Mouse (Mus musculus): ENCODE data around the gene Prkar2b. TPM values are rescaled to one million over a fixed set of nuclear protein-coding genes. Genes with fewer than 3 reads are reported as not detected.

The Prkar2b gene
- 123 and 126 TPM in 2 replicates for polyA plus RNA-seq (2015; fragmentation: Nextera tagmentation; extraction: Ambion mirVana)

DNA sequence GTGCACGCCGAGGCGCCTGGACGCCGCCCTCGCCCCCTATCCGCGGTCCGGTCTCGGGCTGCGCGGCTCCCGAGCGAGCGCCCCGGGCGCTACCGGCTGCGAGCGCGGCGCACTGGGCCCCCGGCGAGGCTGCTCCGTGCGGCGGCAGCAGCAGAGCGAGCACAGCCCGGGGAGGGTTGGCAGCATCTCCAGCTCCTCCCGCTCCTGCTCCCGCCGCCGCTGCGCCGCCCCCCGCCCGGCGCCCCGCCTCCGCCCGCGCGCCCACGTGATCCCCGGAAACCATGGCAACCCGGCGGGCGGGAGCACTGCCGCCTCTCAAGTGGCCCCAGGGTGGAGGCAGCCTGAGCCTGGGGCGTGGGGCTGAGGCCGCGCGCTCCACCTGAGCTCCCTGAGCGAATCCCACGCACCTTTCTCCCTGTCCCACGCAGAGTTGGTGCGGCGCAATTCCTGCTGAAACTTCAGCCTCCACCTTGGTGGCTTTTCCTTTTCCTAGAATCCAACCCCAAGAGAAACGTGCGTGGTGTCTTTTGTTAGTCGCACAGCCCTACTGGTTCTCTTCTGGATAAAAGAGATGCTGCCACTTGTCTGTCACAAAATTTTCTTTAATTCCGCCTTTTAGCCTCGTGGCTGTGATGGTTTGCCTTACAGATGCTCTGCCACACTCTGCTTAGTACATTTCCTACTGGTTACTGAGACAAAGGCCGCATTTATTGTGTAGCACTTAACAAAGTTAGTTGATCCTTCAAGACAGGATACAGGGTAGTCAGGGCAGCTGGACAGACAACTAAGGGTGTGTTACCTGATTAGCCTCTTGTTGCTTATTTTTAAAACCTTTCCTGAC is at the start of gene Prkar2b:
Prkar2b (minus strand) TSS at position 207 of the 841 bp plus-strand sequence.
- H3K36me3 ChIP-seq (ENCODE audit: control insufficient read depth, insufficient read depth, low read length) = no peaks in the 10 kb centered on the region
- peak within 1 kb of the TSS; percentile 97 for H3K9ac ChIP-seq (ENCODE audit: low read depth, low read length)
- peak within 1 kb of the TSS; percentile 93 for H3K4me3 ChIP-seq (ENCODE audit: low read length)
- H3K27me3 ChIP-seq (replicated peaks; ENCODE audit: control insufficient read depth, insufficient read depth, low read length) = no peaks in the 10 kb centered on the region
- peak; percentile 95 for ATAC-seq
- H3K9me3 ChIP-seq (ENCODE audit: control insufficient read depth, low read length) = no peaks in the 10 kb centered on the region
- WGBS = under 1% methylated on average over 50 of the region's 64 CpGs
- peak within 1 kb of the TSS; percentile 99 for H3K27ac ChIP-seq (ENCODE audit: low read depth, low read length)
- H3K4me2 ChIP-seq (ENCODE audit: low read length) = peak within 1 kb of the TSS; percentile 74
- H3K4me1 ChIP-seq (ENCODE audit: control insufficient read depth, insufficient read depth, low read depth, low read length) = peaks cover 15% of the 10 kb centered on the region

- 80% methylated on average over 8 of the region's 8 CpGs for WGBS
- no peak overlapping the region for H3K9ac ChIP-seq (ENCODE audit: low read depth, low read length)
- H3K4me1 ChIP-seq (ENCODE audit: control insufficient read depth, insufficient read depth, low read depth, low read length) = no peaks in the 10 kb centered on the region
- no peaks in the 10 kb centered on the region for H3K27me3 ChIP-seq (replicated peaks; ENCODE audit: control insufficient read depth, insufficient read depth, low read length)
- H3K9me3 ChIP-seq (ENCODE audit: control insufficient read depth, low read length) = no peaks in the 10 kb centered on the region
- H3K36me3 ChIP-seq (ENCODE audit: control insufficient read depth, insufficient read depth, low read length) = no peaks in the 10 kb centered on the region
- no peak overlapping the region for H3K4me2 ChIP-seq (ENCODE audit: low read length)
- ATAC-seq = no peak
- H3K4me3 ChIP-seq (ENCODE audit: low read length) = no peak overlapping the region
- H3K27ac ChIP-seq (ENCODE audit: low read depth, low read length) = no peak overlapping the region
Observed at GRCm38 (mm10) chr12:32109201-32109600, 48.1 kb upstream of the Prkar2b start.

DNA sequence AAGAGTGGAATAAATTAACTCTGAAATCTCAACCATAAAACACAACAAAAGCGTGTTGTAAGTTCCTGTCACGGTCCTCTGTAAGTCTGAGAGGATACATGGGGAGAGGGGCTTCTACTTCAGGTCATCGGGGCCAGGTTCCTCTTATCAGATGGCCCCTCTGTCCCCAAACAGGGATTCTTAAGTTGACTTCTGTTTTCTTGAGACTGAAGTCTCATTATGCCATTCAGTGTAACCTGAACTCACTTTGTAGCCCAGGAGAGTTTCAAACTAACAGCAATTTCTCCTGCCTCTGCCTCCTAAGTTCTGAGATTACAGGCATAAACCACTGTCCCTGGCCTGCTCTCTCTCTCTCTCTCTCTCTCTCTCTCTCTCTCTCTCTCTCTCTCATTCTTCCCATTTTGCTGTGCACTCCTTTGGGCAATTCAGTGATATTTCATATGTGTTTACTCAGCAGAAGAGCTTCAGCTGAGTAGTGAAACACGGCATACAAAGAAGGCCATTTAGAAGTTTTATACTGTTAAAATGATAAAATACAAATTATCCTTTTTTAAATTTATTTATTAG is 43.9 kb upstream of the Prkar2b start:
- H3K9ac ChIP-seq (ENCODE audit: low read depth, low read length) = no peak overlapping the region
- H3K27me3 ChIP-seq (replicated peaks; ENCODE audit: control insufficient read depth, insufficient read depth, low read length) = no peaks in the 10 kb centered on the region
- H3K4me3 ChIP-seq (ENCODE audit: low read length) = no peak overlapping the region
- H3K9me3 ChIP-seq (ENCODE audit: control insufficient read depth, low read length) = no peaks in the 10 kb centered on the region
- no peak overlapping the region for H3K4me2 ChIP-seq (ENCODE audit: low read length)
- ATAC-seq = no peak
- 82% methylated on average over 4 of the region's 4 CpGs for WGBS
- no peaks in the 10 kb centered on the region for H3K36me3 ChIP-seq (ENCODE audit: control insufficient read depth, insufficient read depth, low read length)
- no peak overlapping the region for H3K27ac ChIP-seq (ENCODE audit: low read depth, low read length)
- H3K4me1 ChIP-seq (ENCODE audit: control insufficient read depth, insufficient read depth, low read depth, low read length) = no peaks in the 10 kb centered on the region

DNA sequence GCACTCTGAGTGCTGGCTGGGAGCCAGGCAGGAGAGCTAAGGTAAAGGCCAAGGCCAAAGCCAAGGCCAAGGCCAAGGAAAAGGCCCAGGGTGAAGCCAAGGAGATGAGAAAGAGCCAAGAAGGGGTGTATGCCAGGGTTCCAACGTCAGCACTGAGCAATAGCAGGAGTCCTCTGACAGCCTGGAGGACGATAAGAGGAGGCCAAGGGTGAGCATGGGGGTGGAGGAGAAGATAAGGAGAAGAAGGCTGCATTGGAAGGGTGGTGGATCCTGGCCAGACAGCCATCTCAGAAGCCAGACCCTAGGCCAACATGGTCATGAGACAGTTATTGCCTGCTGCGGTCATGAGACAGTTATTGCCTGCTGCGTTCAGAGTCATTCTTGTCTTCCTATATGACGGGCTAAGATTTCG is 43.4 kb upstream of the Prkar2b start:
- no peaks in the 10 kb centered on the region for H3K36me3 ChIP-seq (ENCODE audit: control insufficient read depth, insufficient read depth, low read length)
- no peak overlapping the region for H3K27ac ChIP-seq (ENCODE audit: low read depth, low read length)
- H3K4me3 ChIP-seq (ENCODE audit: low read length) = no peak overlapping the region
- no peaks in the 10 kb centered on the region for H3K27me3 ChIP-seq (replicated peaks; ENCODE audit: control insufficient read depth, insufficient read depth, low read length)
- H3K4me2 ChIP-seq (ENCODE audit: low read length) = no peak overlapping the region
- no peak overlapping the region for H3K9ac ChIP-seq (ENCODE audit: low read depth, low read length)
- no peaks in the 10 kb centered on the region for H3K4me1 ChIP-seq (ENCODE audit: control insufficient read depth, insufficient read depth, low read depth, low read length)
- ATAC-seq = no peak
- WGBS = 94% methylated on average over 6 of the region's 6 CpGs
- no peaks in the 10 kb centered on the region for H3K9me3 ChIP-seq (ENCODE audit: control insufficient read depth, low read length)

- 89% methylated on average over 4 of the region's 4 CpGs for WGBS
- Histone ChIP-seq H3K9me3 (ENCODE audit: control insufficient read depth, low read length) (no peaks in the 10 kb centered on the region), H3K27ac (ENCODE audit: low read depth, low read length) (no peak overlapping the region), H3K4me1 (ENCODE audit: control insufficient read depth, insufficient read depth, low read depth, low read length) (no peaks in the 10 kb centered on the region), H3K4me2 (ENCODE audit: low read length) (no peak overlapping the region), H3K36me3 (ENCODE audit: control insufficient read depth, insufficient read depth, low read length) (no peaks in the 10 kb centered on the region), H3K9ac (ENCODE audit: low read depth, low read length) (no peak overlapping the region), H3K4me3 (ENCODE audit: low read length) (no peak overlapping the region), H3K27me3 (replicated peaks; ENCODE audit: control insufficient read depth, insufficient read depth, low read length) (no peaks in the 10 kb centered on the region)
- ATAC-seq = no peak
Observed at GRCm38 (mm10) chr12:32101306-32101705, 40.2 kb upstream of the Prkar2b start.

DNA sequence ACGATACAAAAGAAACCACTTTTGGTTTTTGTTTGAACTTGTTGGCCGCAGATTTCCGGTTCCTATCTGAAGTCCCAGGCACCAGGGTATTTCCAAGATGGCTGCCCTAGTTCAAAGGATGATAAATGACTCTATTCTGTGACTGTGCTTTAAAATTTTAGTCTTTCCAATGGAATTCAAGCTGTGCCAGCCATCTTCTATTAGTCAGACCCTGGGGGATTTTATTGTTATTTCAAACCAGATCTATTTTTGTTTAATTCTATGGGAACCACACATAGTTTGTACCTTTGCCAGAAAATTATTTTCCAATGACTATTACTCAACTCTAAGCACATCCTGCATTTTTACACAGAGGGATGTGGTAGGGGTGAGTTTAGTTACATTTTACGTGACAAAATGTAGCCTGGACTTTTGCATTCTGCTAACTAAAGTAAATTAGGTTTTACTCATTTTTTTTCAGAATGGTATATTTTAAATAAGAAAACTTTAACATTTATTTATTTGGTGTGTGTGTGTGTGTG is 38.6 kb upstream of the Prkar2b start:
- ATAC-seq = no peak
- Histone ChIP-seq H3K4me3 (ENCODE audit: low read length) (no peak overlapping the region), H3K27me3 (replicated peaks; ENCODE audit: control insufficient read depth, insufficient read depth, low read length) (no peaks in the 10 kb centered on the region), H3K36me3 (ENCODE audit: control insufficient read depth, insufficient read depth, low read length) (no peaks in the 10 kb centered on the region), H3K4me2 (ENCODE audit: low read length) (no peak overlapping the region), H3K27ac (ENCODE audit: low read depth, low read length) (no peak overlapping the region), H3K4me1 (ENCODE audit: control insufficient read depth, insufficient read depth, low read depth, low read length) (no peaks in the 10 kb centered on the region), H3K9me3 (ENCODE audit: control insufficient read depth, low read length) (no peaks in the 10 kb centered on the region), H3K9ac (ENCODE audit: low read depth, low read length) (no peak overlapping the region)
- 77% methylated on average over 4 of the region's 4 CpGs for WGBS

- 72% methylated on average over 4 of the region's 4 CpGs for WGBS
- no peaks in the 10 kb centered on the region for H3K4me1 ChIP-seq (ENCODE audit: control insufficient read depth, insufficient read depth, low read depth, low read length)
- ATAC-seq = no peak
- H3K4me3 ChIP-seq (ENCODE audit: low read length) = no peak overlapping the region
- H3K4me2 ChIP-seq (ENCODE audit: low read length) = no peak overlapping the region
- no peak overlapping the region for H3K27ac ChIP-seq (ENCODE audit: low read depth, low read length)
- H3K9ac ChIP-seq (ENCODE audit: low read depth, low read length) = no peak overlapping the region
- no peaks in the 10 kb centered on the region for H3K9me3 ChIP-seq (ENCODE audit: control insufficient read depth, low read length)
- no peaks in the 10 kb centered on the region for H3K36me3 ChIP-seq (ENCODE audit: control insufficient read depth, insufficient read depth, low read length)
- no peaks in the 10 kb centered on the region for H3K27me3 ChIP-seq (replicated peaks; ENCODE audit: control insufficient read depth, insufficient read depth, low read length)
Observed at GRCm38 (mm10) chr12:32098596-32098995, 37.5 kb upstream of the Prkar2b start.

GRCm38 (mm10) chr12:32097107-32097506 is 36.0 kb upstream of the Prkar2b start:
- Histone ChIP-seq H3K4me3 (ENCODE audit: low read length) (no peak overlapping the region), H3K4me2 (ENCODE audit: low read length) (no peak overlapping the region), H3K9ac (ENCODE audit: low read depth, low read length) (no peak overlapping the region), H3K4me1 (ENCODE audit: control insufficient read depth, insufficient read depth, low read depth, low read length) (no peaks in the 10 kb centered on the region), H3K36me3 (ENCODE audit: control insufficient read depth, insufficient read depth, low read length) (no peaks in the 10 kb centered on the region), H3K27ac (ENCODE audit: low read depth, low read length) (no peak overlapping the region), H3K27me3 (replicated peaks; ENCODE audit: control insufficient read depth, insufficient read depth, low read length) (no peaks in the 10 kb centered on the region), H3K9me3 (ENCODE audit: control insufficient read depth, low read length) (no peaks in the 10 kb centered on the region)
- ATAC-seq = no peak
- 57% methylated on average over 1 of the region's 1 CpGs for WGBS

DNA sequence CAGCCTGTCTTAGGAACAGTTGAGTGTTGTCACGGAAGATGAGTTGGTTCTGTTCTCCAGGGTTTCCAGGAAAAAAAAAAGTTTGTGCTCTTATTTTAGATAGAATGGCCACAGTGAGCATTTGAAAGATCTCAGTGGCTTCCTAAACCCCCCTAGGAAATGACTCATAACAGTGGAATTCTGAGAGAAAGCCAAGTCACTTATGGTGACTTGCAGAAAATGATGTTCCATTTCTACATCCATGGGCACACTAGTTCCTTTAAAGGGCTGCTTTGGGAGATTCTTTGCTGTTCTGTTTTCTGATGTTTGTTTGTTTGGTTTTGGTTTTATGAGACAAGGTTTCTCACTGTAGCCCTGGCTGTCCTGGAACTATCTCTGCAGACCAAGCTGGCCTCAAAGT is 34.1 kb upstream of the Prkar2b start:
- Histone ChIP-seq H3K9ac (ENCODE audit: low read depth, low read length) (no peak overlapping the region), H3K36me3 (ENCODE audit: control insufficient read depth, insufficient read depth, low read length) (no peaks in the 10 kb centered on the region), H3K27me3 (replicated peaks; ENCODE audit: control insufficient read depth, insufficient read depth, low read length) (no peaks in the 10 kb centered on the region), H3K27ac (ENCODE audit: low read depth, low read length) (no peak overlapping the region), H3K9me3 (ENCODE audit: control insufficient read depth, low read length) (peaks cover 5% of the 10 kb centered on the region; the same call in 1 of the 2 replicates), H3K4me3 (ENCODE audit: low read length) (no peak overlapping the region), H3K4me1 (ENCODE audit: control insufficient read depth, insufficient read depth, low read depth, low read length) (no peaks in the 10 kb centered on the region), H3K4me2 (ENCODE audit: low read length) (no peak overlapping the region)
- WGBS = 88% methylated on average over 1 of the region's 1 CpGs
- ATAC-seq = no peak
